Mouse (Mus musculus): ENCODE measurements around the gene C2cd5. TPM values are rescaled to one million over a fixed set of nuclear protein-coding genes. Genes with fewer than 3 reads are reported as not detected.

Gene C2cd5
- total and polyA plus RNA-seq, 2 experiments from 2014 or later: 22.9 to 41.4 TPM

DNA sequence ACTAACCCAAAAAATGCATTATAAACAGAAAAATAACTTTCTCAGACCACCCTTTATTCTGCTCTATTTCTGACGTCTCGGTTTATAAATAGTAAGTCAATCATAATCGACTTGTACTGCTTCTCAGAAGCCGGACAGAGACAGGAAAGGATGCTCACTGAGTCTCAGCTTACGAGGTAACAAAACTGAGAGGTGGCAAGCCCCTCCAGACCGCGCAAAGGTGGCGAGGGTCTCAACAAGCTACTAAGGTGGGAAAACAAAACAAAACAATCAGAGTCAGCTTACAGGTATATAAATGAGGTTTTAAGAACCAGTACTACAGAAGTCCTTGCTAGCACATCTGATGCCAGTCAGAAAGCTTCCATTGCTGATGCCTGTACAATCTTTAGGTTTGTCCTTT is 30.3 kb downstream of the C2cd5 start:
- Histone ChIP-seq H3K4me2 (ENCODE audit: low read depth, low read length, poor library complexity, severe bottlenecking) (no peak overlapping the region), H3K4me1 (ENCODE audit: insufficient read depth, low read length) (no peaks in the 10 kb centered on the region), H3K9ac (replicated peaks; ENCODE audit: low read length, poor library complexity, severe bottlenecking) (no peak overlapping the region), H3K36me3 (ENCODE audit: insufficient read depth, low read length) (peaks cover 15% of the 10 kb centered on the region), H3K9me3 (ENCODE audit: low read length) (no peaks in the 10 kb centered on the region), H3K27me3 (ENCODE audit: insufficient read depth, low read length) (no peaks in the 10 kb centered on the region), H3K27ac (ENCODE audit: low read depth, low read length) (no peak overlapping the region), H3K4me3 (ENCODE audit: low read depth, low read length) (no peak overlapping the region)
- TF ChIP-seq CTCF (IDR thresholded peaks at IDR 0.05): no peak
- no peak for ATAC-seq (ENCODE audit: low FRiP score)
- 93% methylated on average over 8 of the region's 8 CpGs for WGBS
- DNase-seq (ENCODE audit: low spot score): no peak

GRCm38 (mm10) chr6:143068181-143068915 is 31.6 kb downstream of the C2cd5 start:
- H3K9ac ChIP-seq (replicated peaks; ENCODE audit: low read length, poor library complexity, severe bottlenecking): no peak overlapping the region
- no peak overlapping the region for H3K4me2 ChIP-seq (ENCODE audit: low read depth, low read length, poor library complexity, severe bottlenecking)
- no peak for ATAC-seq (ENCODE audit: low FRiP score)
- H3K4me3 ChIP-seq (ENCODE audit: low read depth, low read length): no peak overlapping the region
- H3K27me3 ChIP-seq (ENCODE audit: insufficient read depth, low read length): no peaks in the 10 kb centered on the region
- no peaks in the 10 kb centered on the region for H3K9me3 ChIP-seq (ENCODE audit: low read length)
- no peak for TF ChIP-seq CTCF (IDR thresholded peaks at IDR 0.05)
- no peak overlapping the region for H3K27ac ChIP-seq (ENCODE audit: low read depth, low read length)
- 83% methylated on average over 9 of the region's 9 CpGs for WGBS
- peaks cover 8% of the 10 kb centered on the region for H3K36me3 ChIP-seq (ENCODE audit: insufficient read depth, low read length)
- H3K4me1 ChIP-seq (ENCODE audit: insufficient read depth, low read length): no peaks in the 10 kb centered on the region
- no peak for DNase-seq (ENCODE audit: low spot score)

GRCm38 (mm10) chr6:143067654-143068053 is 32.3 kb downstream of the C2cd5 start:
- H3K36me3 ChIP-seq (ENCODE audit: insufficient read depth, low read length): peaks cover 6% of the 10 kb centered on the region
- whole genome bisulfite sequencing: 81% methylated on average over 3 of the region's 3 CpGs
- no peak overlapping the region for H3K9ac ChIP-seq (replicated peaks; ENCODE audit: low read length, poor library complexity, severe bottlenecking)
- no peak for ATAC-seq (ENCODE audit: low FRiP score)
- H3K27ac ChIP-seq (ENCODE audit: low read depth, low read length): no peak overlapping the region
- no peaks in the 10 kb centered on the region for H3K4me1 ChIP-seq (ENCODE audit: insufficient read depth, low read length)
- no peak overlapping the region for H3K4me2 ChIP-seq (ENCODE audit: low read depth, low read length, poor library complexity, severe bottlenecking)
- no peak for DNase-seq (ENCODE audit: low spot score)
- H3K9me3 ChIP-seq (ENCODE audit: low read length): no peaks in the 10 kb centered on the region
- no peak for TF ChIP-seq CTCF (IDR thresholded peaks at IDR 0.05)
- H3K4me3 ChIP-seq (ENCODE audit: low read depth, low read length): no peak overlapping the region
- no peaks in the 10 kb centered on the region for H3K27me3 ChIP-seq (ENCODE audit: insufficient read depth, low read length)

GRCm38 (mm10) chr6:143066859-143067258 is 33.1 kb downstream of the C2cd5 start:
- TF ChIP-seq CTCF (IDR thresholded peaks at IDR 0.05): no peak
- Histone ChIP-seq H3K27me3 (ENCODE audit: insufficient read depth, low read length) (no peaks in the 10 kb centered on the region), H3K9ac (replicated peaks; ENCODE audit: low read length, poor library complexity, severe bottlenecking) (no peak overlapping the region), H3K4me2 (ENCODE audit: low read depth, low read length, poor library complexity, severe bottlenecking) (no peak overlapping the region), H3K4me1 (ENCODE audit: insufficient read depth, low read length) (no peaks in the 10 kb centered on the region), H3K4me3 (ENCODE audit: low read depth, low read length) (no peak overlapping the region), H3K9me3 (ENCODE audit: low read length) (no peaks in the 10 kb centered on the region), H3K27ac (ENCODE audit: low read depth, low read length) (no peak overlapping the region), H3K36me3 (ENCODE audit: insufficient read depth, low read length) (peaks cover 11% of the 10 kb centered on the region)
- DNase-seq (ENCODE audit: low spot score): no peak
- 91% methylated on average over 9 of the region's 9 CpGs for WGBS
- no peak for ATAC-seq (ENCODE audit: low FRiP score)

GRCm38 (mm10) chr6:143064047-143064446 is 35.9 kb downstream of the C2cd5 start:
- Histone ChIP-seq H3K4me3 (ENCODE audit: low read depth, low read length) (no peak overlapping the region), H3K4me1 (ENCODE audit: insufficient read depth, low read length) (no peaks in the 10 kb centered on the region), H3K9me3 (ENCODE audit: low read length) (no peaks in the 10 kb centered on the region), H3K27ac (ENCODE audit: low read depth, low read length) (no peak overlapping the region), H3K4me2 (ENCODE audit: low read depth, low read length, poor library complexity, severe bottlenecking) (no peak overlapping the region), H3K36me3 (ENCODE audit: insufficient read depth, low read length) (peaks cover 6% of the 10 kb centered on the region), H3K27me3 (ENCODE audit: insufficient read depth, low read length) (no peaks in the 10 kb centered on the region), H3K9ac (replicated peaks; ENCODE audit: low read length, poor library complexity, severe bottlenecking) (no peak overlapping the region)
- DNase-seq (ENCODE audit: low spot score) (no peak), ATAC-seq (ENCODE audit: low FRiP score) (no peak)
- 65% methylated on average over 2 of the region's 2 CpGs for WGBS
- TF ChIP-seq CTCF (IDR thresholded peaks at IDR 0.05): no peak

GRCm38 (mm10) chr6:143057601-143058000 is 42.3 kb downstream of the C2cd5 start:
- no peak for TF ChIP-seq CTCF (IDR thresholded peaks at IDR 0.05)
- Histone ChIP-seq H3K27ac (ENCODE audit: low read depth, low read length) (no peak overlapping the region), H3K9ac (replicated peaks; ENCODE audit: low read length, poor library complexity, severe bottlenecking) (no peak overlapping the region), H3K27me3 (ENCODE audit: insufficient read depth, low read length) (no peaks in the 10 kb centered on the region), H3K9me3 (ENCODE audit: low read length) (no peaks in the 10 kb centered on the region), H3K36me3 (ENCODE audit: insufficient read depth, low read length) (peaks cover 9% of the 10 kb centered on the region), H3K4me1 (ENCODE audit: insufficient read depth, low read length) (no peaks in the 10 kb centered on the region), H3K4me2 (ENCODE audit: low read depth, low read length, poor library complexity, severe bottlenecking) (no peak overlapping the region), H3K4me3 (ENCODE audit: low read depth, low read length) (no peak overlapping the region)
- ATAC-seq (ENCODE audit: low FRiP score) (no peak), DNase-seq (ENCODE audit: low spot score) (no peak)
- 97% methylated on average over 5 of the region's 5 CpGs for WGBS

Measured in midbrain, postnatal 0 days (tissue).